ENCODE assay signal across 11 mouse cellular contexts in the genomic region with DNA sequence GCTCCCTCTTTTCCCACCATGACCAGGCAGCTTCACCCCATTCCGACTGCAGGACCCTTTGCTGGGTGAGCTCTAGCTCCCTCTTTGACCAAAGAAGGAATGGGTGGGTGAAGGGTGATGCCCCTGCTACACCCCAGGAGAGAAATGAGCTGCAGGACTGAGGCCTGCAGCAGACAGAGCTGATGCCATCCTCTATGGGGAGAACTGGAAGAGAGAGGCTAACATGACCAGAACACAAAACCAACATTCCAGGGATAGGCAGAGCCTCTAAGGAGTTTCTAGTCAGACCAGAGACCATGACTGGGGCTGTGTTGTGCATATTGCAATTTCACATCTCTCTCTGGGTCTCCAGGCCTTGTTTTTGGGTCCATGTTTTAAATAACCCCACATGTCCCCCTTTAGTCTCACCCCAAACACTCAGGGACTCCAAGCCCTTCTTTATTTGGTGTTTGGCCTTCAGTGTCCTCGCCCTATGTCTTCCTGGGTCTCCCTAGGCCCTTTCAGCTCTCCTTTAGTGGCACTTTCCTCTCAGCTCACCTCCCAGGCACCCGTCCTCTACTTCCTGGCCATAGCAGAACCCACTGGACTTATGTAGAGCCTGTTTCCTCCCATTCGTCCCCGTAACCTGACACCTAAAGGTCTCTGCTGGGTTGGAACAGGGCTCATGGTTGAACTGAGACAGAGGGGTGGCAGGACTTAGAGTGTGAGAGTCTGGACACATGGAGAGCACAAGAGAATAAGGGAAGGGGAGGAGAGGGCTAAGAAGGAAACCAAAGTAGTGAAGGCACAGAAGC. TPM values are rescaled to one million over a fixed set of nuclear protein-coding genes. Genes with fewer than 3 reads are reported as not detected.
DNase-seq lines count a peak whose midpoint lies in the region; ATAC-seq and TF ChIP-seq lines count a peak whose summit lies in the region.
"Had no signal": no experiment of that assay in that cellular context is flagged by ENCODE, and none has a peak within 500 bp of the region (broad histone marks: within the 10 kb centered on the region; RNA-seq: fewer than 3 reads in every experiment).

No protein-coding gene starts in this region.

- ATAC-seq in forebrain, postnatal 0 days = no peak
- no peak for ATAC-seq in liver, postnatal 0 days

- peaks cover 43% of the 10 kb centered on the region for H3K4me1 ChIP-seq in forebrain, postnatal 0 days (ENCODE audit: insufficient read depth)
- H3K4me1 ChIP-seq in liver, postnatal 0 days (ENCODE audit: insufficient read depth) = peaks cover 24% of the 10 kb centered on the region

- no peak for TF ChIP-seq EP300 in liver, postnatal 0 days (IDR thresholded peaks at IDR 0.05; ENCODE audit: low read depth)

- H3K9ac ChIP-seq in forebrain, postnatal 0 days = no peak overlapping the region
- no peak overlapping the region for H3K9ac ChIP-seq in liver, postnatal 0 days (replicated peaks)

- 0 out of 2 replicates have a peak, but pooled peaks cover 8% of the 10 kb centered on the region for H3K36me3 ChIP-seq in forebrain, postnatal 0 days (ENCODE audit: insufficient read depth)
- H3K36me3 ChIP-seq in liver, postnatal 0 days (replicated peaks; ENCODE audit: insufficient read depth, low read length) = peaks cover 27% of the 10 kb centered on the region

- WGBS in forebrain, postnatal 0 days = 41% methylated on average over 5 of the region's 5 CpGs
- WGBS in liver, postnatal 0 days (ENCODE audit: insufficient replicate concordance) = 46% methylated on average over 5 of the region's 5 CpGs

- no peaks in the 10 kb centered on the region for H3K27me3 ChIP-seq in forebrain, postnatal 0 days (ENCODE audit: insufficient read depth, low read length)
- 0 out of 2 replicates have a peak, but pooled peaks cover 2% of the 10 kb centered on the region for H3K27me3 ChIP-seq in liver, postnatal 0 days (ENCODE audit: insufficient read depth, low read length)

- no peak overlapping the region for H3K4me2 ChIP-seq in forebrain, postnatal 0 days (ENCODE audit: low read depth)
- H3K4me2 ChIP-seq in liver, postnatal 0 days (ENCODE audit: low read depth, low read length) = no peak overlapping the region

- H3K27ac ChIP-seq in forebrain, postnatal 0 days (ENCODE audit: low read depth, low read length) = peak overlapping the region; percentile 47; the same call in 1 of the 2 replicates
- 0 out of 2 replicates have a peak overlapping the region, but pooled peaks have one; percentile 16 for H3K27ac ChIP-seq in liver, postnatal 0 days (ENCODE audit: low read depth)

- peak; percentile 13 for DNase-seq in cerebellum, adult 9-11 months
- DNase-seq in cerebellum, postnatal 14 days = no peak
- DNase-seq in 3T3-L1 (ENCODE audit: low read depth, low spot score) = peak; percentile 78
- no peak for DNase-seq in forebrain, postnatal 0 days
- no peak for DNase-seq in liver, postnatal 0 days
- DNase-seq in layer of hippocampus, postnatal 25 days (ENCODE audit: extremely low spot score in 1 of 2, low spot score in 1 of 2) = no peak
- no peak for DNase-seq in frontal cortex, postnatal 10 days (ENCODE audit: low spot score in 2 of 2)
- DNase-seq in adrenal gland, adult 18-20 months (ENCODE audit: low spot score in 2 of 2) = no peak
- DNase-seq: cerebellum, postnatal 36 days; kidney, adult 2 months; lung, postnatal 36 days had no signal

- H3K4me3 ChIP-seq in forebrain, postnatal 0 days (ENCODE audit: low read depth, low read length) = no peak overlapping the region
- H3K4me3 ChIP-seq in liver, postnatal 0 days (ENCODE audit: low read depth, low read length) = no peak overlapping the region

- H3K9me3 ChIP-seq in forebrain, postnatal 0 days (ENCODE audit: low read length) = no peaks in the 10 kb centered on the region
- H3K9me3 ChIP-seq in liver, postnatal 0 days (ENCODE audit: low read length) = no peaks in the 10 kb centered on the region

- no peak for TF ChIP-seq CTCF in forebrain, postnatal 0 days (IDR thresholded peaks at IDR 0.05; ENCODE audit: low read depth)
- TF ChIP-seq CTCF in liver, postnatal 0 days (IDR thresholded peaks at IDR 0.05; ENCODE audit: low read depth) = no peak

RNA-seq across cellular contexts. Expression of a gene that starts 8.7 kb away (rescaled TPM):
- 0.29 and 0.54 TPM in 2 replicates for total RNA-seq in forebrain, postnatal 0 days (2014; rRNA removed)
- 0.31 and 0.33 TPM in 2 replicates for polyA plus RNA-seq in forebrain, postnatal 0 days (2015; fragmentation: Nextera tagmentation; extraction: Ambion mirVana)
- 1.1 and 1.8 TPM in 2 replicates for polyA plus RNA-seq in liver, postnatal 0 days (2015; fragmentation: Nextera tagmentation; extraction: Ambion mirVana)
- 1 to 10 TPM in 1 of 2 experiments, under 1 TPM in 1; 0.66 to 1.1 TPM for total RNA-seq in layer of hippocampus, postnatal 25 days (2021)
- not detected for total RNA-seq in adrenal gland, adult 18-20 months (2021)

RNA-seq across cellular contexts. Expression of a gene that starts 29.2 kb away (rescaled TPM):
- 120 and 147 TPM in 2 replicates for total RNA-seq in forebrain, postnatal 0 days (2014; rRNA removed)
- polyA plus RNA-seq in forebrain, postnatal 0 days (2015; fragmentation: Nextera tagmentation; extraction: Ambion mirVana) = 209 and 217 TPM in 2 replicates
- polyA plus RNA-seq in liver, postnatal 0 days (2015; fragmentation: Nextera tagmentation; extraction: Ambion mirVana) = 110 and 121 TPM in 2 replicates
- total RNA-seq in layer of hippocampus, postnatal 25 days (2021) = 100 to 1,000 TPM; 101 to 105 TPM
- total RNA-seq in adrenal gland, adult 18-20 months (2021) = 100 to 1,000 TPM; 138 to 150 TPM

RNA-seq across cellular contexts. Expression of a gene that starts 38.1 kb away (rescaled TPM):
- 11.6 and 13.0 TPM in 2 replicates for total RNA-seq in forebrain, postnatal 0 days (2014; rRNA removed)
- 20.5 and 21.3 TPM in 2 replicates for polyA plus RNA-seq in forebrain, postnatal 0 days (2015; fragmentation: Nextera tagmentation; extraction: Ambion mirVana)
- polyA plus RNA-seq in liver, postnatal 0 days (2015; fragmentation: Nextera tagmentation; extraction: Ambion mirVana) = 10.1 TPM in 2 replicates
- 10 to 100 TPM; 40.7 to 45.0 TPM for total RNA-seq in layer of hippocampus, postnatal 25 days (2021)
- total RNA-seq in adrenal gland, adult 18-20 months (2021) = 10 to 100 TPM; 12.4 to 16.9 TPM

RNA-seq across cellular contexts. Expression of a gene that starts 43.5 kb away (rescaled TPM):
- total RNA-seq in forebrain, postnatal 0 days (2014; rRNA removed) = 0.85 and 1.6 TPM in 2 replicates
- polyA plus RNA-seq in forebrain, postnatal 0 days (2015; fragmentation: Nextera tagmentation; extraction: Ambion mirVana) = 0.30 and 0.34 TPM in 2 replicates
- polyA plus RNA-seq in liver, postnatal 0 days (2015; fragmentation: Nextera tagmentation; extraction: Ambion mirVana) = 85.8 and 89.1 TPM in 2 replicates
- total RNA-seq in layer of hippocampus, postnatal 25 days (2021) = not detected
- under 1 TPM in 1 of 2 experiments, not detected in 1; 0.67 TPM for total RNA-seq in adrenal gland, adult 18-20 months (2021)

Comparison
In these comparisons a context has a peak if more than half of its experiments do, and no peak if none do; other contexts are left out.
1. DNase-seq: peak in cerebellum, adult 9-11 months (single experiment) and 3T3-L1 (single experiment); none in cerebellum, postnatal 14 days (0 of 2), forebrain, postnatal 0 days (single experiment), liver, postnatal 0 days (single experiment), layer of hippocampus, postnatal 25 days (0 of 2), frontal cortex, postnatal 10 days (0 of 2) and adrenal gland, adult 18-20 months (0 of 2).